Mouse (Mus musculus) liver, adult 2 months (tissue): ENCODE measurements around the gene Ubox5.

Experiments
- CTCF ChIP-seq: fragments of 200-500 bp; IDR thresholded peaks from 2 replicates; pipeline ENCODE4 v1.5.1; 2011; ENCODE audit warnings: low read depth, low read length, control low read depth
- POLR2A ChIP-seq: fragments of 200-500 bp; IDR thresholded peaks from 2 replicates; pipeline ENCODE4 v1.6.1; 2011; ENCODE audit warnings: low read length, control low read depth; ENCODE audit not compliant: insufficient read depth; ENCODE audit errors: extremely low read depth

- TF ChIP-seq CTCF (0 out of 2 replicates have a peak, but pooled peaks have one; percentile 1), POLR2A (peak; percentile 70)
These were observed 13.0 kb upstream of the Ubox5 start, which contains the start of gene Lzts3 for GRCm38 (mm10) chr2:130642684-130643369.
